Mouse (Mus musculus) large intestine, adult 2 months (tissue): Measurements from ENCODE around the gene Ednrb. TPM values are rescaled to one million over a fixed set of nuclear protein-coding genes. Genes with fewer than 3 reads are reported as not detected.

Experiments used
- DNase-seq: peaks from one replicate; pipeline ENCODE4 v3.0.0-alpha.2; 2012; ENCODE audit warnings: low read depth, low spot score
- WGBS: fragments of 180-500 bp; shearing (Covaris S2); methylation state at CpG from one replicate; pipeline ENCODE4 v1.1.7; 2018; 5-methylcytosine and 5-hydroxymethylcytosine counted together
- polyA plus RNA-seq: library from polyadenylated mRNA; depleted of rRNA; stranded (reverse); fragments of >200 nt; gene quantifications from 2 replicates; pipeline ENCODE4 v1.2.3, GENCODE M21; 2012; rRNA removed

The Ednrb gene
- 4.7 and 8.9 TPM in 2 replicates for polyA plus RNA-seq

- DNase-seq: no peak
- 6% methylated on average over 24 of the region's 24 CpGs for WGBS
Observed at GRCm38 (mm10) chr14:103844011-103844549, at the start of gene Ednrb. Gene Ednrb, minus strand, starts transcription at chr14:103844402.

GRCm38 (mm10) chr14:103892411-103892938 is 48.3 kb upstream of the Ednrb start:
- no peak for DNase-seq
- WGBS: 75% methylated on average over 8 of the region's 8 CpGs

- no peak for DNase-seq
- WGBS: 84% methylated on average over 4 of the region's 4 CpGs
Observed at GRCm38 (mm10) chr14:103890761-103891160, 46.6 kb upstream of the Ednrb start.

GRCm38 (mm10) chr14:103884892-103885575 is 40.8 kb upstream of the Ednrb start:
- WGBS: 76% methylated on average over 7 of the region's 7 CpGs

GRCm38 (mm10) chr14:103882943-103883342 is 38.7 kb upstream of the Ednrb start:
- no peak for DNase-seq
- 81% methylated on average over 3 of the region's 3 CpGs for WGBS

More at GRCm38 (mm10) chr14:103884892-103885575, 40.8 kb upstream of the Ednrb start:
- no peak for DNase-seq

- DNase-seq: no peak
- 91% methylated on average over 2 of the region's 2 CpGs for WGBS
Observed at GRCm38 (mm10) chr14:103877117-103877516, 32.9 kb upstream of the Ednrb start.

GRCm38 (mm10) chr14:103876598-103876997 is 32.4 kb upstream of the Ednrb start:
- no peak for DNase-seq
- WGBS: 78% methylated on average over 3 of the region's 3 CpGs

- 30% methylated on average over 2 of the region's 2 CpGs for WGBS
- no peak for DNase-seq
Observed at GRCm38 (mm10) chr14:103866636-103867035, 22.4 kb upstream of the Ednrb start.

GRCm38 (mm10) chr14:103865226-103865625 is 21.0 kb upstream of the Ednrb start:
- DNase-seq: no peak

GRCm38 (mm10) chr14:103850071-103850845 is 6.1 kb upstream of the Ednrb start:
- DNase-seq: no peak
- WGBS: 79% methylated on average over 7 of the region's 7 CpGs

More at GRCm38 (mm10) chr14:103865226-103865625, 21.0 kb upstream of the Ednrb start:
- WGBS: 50% methylated on average over 2 of the region's 2 CpGs

GRCm38 (mm10) chr14:103845716-103846115 is 1.5 kb upstream of the Ednrb start:
- WGBS: 100% methylated on average over 2 of the region's 2 CpGs
- no peak for DNase-seq

GRCm38 (mm10) chr14:103844944-103845343 is 742 bp upstream of the Ednrb start:
- 88% methylated on average over 7 of the region's 7 CpGs for WGBS
- no peak for DNase-seq

- no peak for DNase-seq
- under 1% methylated on average over 30 of the region's 30 CpGs for WGBS
Observed at GRCm38 (mm10) chr14:103843371-103844001, 716 bp downstream of the Ednrb start.

GRCm38 (mm10) chr14:103842896-103843295 is 1.3 kb downstream of the Ednrb start:
- no peak for DNase-seq
- 14% methylated on average over 16 of the region's 16 CpGs for WGBS

GRCm38 (mm10) chr14:103840436-103840835 is 3.8 kb downstream of the Ednrb start:
- WGBS: 70% methylated on average over 2 of the region's 2 CpGs

GRCm38 (mm10) chr14:103838887-103839286 is 5.3 kb downstream of the Ednrb start:
- DNase-seq: no peak
- 60% methylated on average over 5 of the region's 5 CpGs for WGBS

More at GRCm38 (mm10) chr14:103840436-103840835, 3.8 kb downstream of the Ednrb start:
- DNase-seq: no peak

GRCm38 (mm10) chr14:103834589-103834988 is 9.6 kb downstream of the Ednrb start:
- DNase-seq: no peak
- 34% methylated on average over 7 of the region's 7 CpGs for WGBS

- WGBS: 81% methylated on average over 3 of the region's 3 CpGs
- no peak for DNase-seq
Observed at GRCm38 (mm10) chr14:103834147-103834546, 10.1 kb downstream of the Ednrb start.

GRCm38 (mm10) chr14:103832472-103832871 is 11.7 kb downstream of the Ednrb start:
- DNase-seq: no peak

GRCm38 (mm10) chr14:103831007-103831406 is 13.2 kb downstream of the Ednrb start:
- WGBS: 60% methylated on average over 5 of the region's 5 CpGs
- DNase-seq: no peak

More at GRCm38 (mm10) chr14:103832472-103832871, 11.7 kb downstream of the Ednrb start:
- 75% methylated on average over 4 of the region's 4 CpGs for WGBS
